Mouse (Mus musculus): ENCODE results near the gene Tmem198.

DNA sequence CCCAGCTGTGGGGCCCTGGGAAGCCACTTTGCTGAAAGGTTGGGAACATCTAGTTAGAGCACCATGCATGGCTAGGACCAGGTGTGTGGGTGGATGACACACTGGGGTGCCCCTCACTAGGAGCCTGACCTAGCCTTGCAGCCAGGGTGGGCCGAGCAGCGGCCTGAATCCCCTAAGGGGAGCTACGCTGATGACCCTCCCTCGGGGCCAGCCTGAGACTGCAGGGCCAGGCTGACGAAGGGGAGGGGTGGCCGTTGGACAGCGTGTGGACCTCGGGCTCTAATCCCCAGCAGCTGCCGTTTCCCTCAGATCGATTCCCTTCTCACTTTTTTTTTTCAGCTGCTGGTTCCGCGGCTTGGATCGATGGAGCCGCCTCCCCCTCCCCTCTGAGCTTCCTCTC, 30.4 kb upstream of the Tmem198 start:
- TF ChIP-seq POLR2A (IDR thresholded peaks at IDR 0.05; ENCODE audit: control insufficient read depth, low read depth, low read length) (no peak), CTCF (IDR thresholded peaks at IDR 0.05; ENCODE audit: control insufficient read depth, insufficient read depth, insufficient replicate concordance, low read depth, low read length) (no peak)
